Mouse (Mus musculus): ENCODE data around the gene Inpp5k.

- no peak for TF ChIP-seq CTCF (conservative IDR thresholded peaks at IDR 0.05; ENCODE audit: low read length)
- no peak for TF ChIP-seq NANOG (IDR thresholded peaks at IDR 0.05; ENCODE audit: borderline replicate concordance, low read length)
Observed at GRCm38 (mm10) chr11:75604826-75605225, 26.0 kb upstream of the Inpp5k start.

All from E14TG2a.4 (cell line).